Mouse (Mus musculus): ENCODE results near the gene Kif1b. TPM values are rescaled to one million over a fixed set of nuclear protein-coding genes. Genes with fewer than 3 reads are reported as not detected.
A peak's percentile ranks its signal among the peaks of the same experiment; 100 is the strongest.

The Kif1b gene
- 18.6 and 21.5 TPM in 2 replicates for total RNA-seq (2015)
- total RNA-seq (2017): 25.9 and 28.4 TPM in 2 replicates

DNA sequence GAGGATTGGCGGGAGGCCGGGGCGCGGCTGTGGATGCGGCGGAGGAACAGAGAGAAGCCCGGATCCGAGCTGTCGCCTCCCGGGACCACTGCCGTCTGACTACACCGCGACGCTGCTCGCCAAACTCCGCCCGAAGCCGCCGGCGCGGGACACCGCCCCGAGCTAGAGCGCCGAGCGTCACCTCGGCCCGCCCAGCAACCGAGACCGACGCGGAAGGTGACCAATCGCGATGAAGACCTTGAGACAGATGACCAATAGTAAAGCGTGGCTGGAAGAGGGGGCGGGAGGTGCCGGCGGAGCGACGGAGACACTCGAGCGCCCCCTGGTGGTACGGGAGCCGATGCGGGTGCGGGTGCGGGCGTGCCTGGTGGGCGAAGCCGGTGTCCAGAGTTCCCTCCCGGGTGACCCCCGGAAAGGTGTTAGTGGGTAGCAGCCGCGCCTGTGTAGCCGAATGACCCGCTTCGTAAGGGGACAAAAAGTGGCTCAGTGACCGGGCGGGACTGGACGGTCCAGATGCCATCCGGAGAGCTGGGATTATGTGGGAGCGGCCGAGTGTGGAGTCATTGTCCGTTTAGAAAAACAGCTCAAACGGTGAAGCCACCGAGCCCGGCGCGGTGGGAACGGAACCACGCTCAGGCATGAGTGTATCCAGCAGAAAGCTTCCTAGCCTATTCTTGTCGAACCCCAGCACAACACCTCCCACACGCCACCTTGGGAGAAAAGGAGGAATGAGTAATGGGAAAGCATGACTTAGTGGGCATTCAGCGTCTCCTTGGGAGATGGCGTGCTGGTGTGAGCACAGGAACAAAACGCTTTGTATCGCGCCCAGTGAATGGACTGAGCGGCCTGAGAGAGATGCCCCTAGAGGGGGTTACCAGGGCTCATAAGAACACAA lies at the start of gene Kif1b:
Gene Kif1b (minus strand): TSS at position 98 of the 895 bp plus-strand sequence.
- ATAC-seq (replicated peaks; ENCODE audit: poor library complexity): peak; percentile 98

DNA sequence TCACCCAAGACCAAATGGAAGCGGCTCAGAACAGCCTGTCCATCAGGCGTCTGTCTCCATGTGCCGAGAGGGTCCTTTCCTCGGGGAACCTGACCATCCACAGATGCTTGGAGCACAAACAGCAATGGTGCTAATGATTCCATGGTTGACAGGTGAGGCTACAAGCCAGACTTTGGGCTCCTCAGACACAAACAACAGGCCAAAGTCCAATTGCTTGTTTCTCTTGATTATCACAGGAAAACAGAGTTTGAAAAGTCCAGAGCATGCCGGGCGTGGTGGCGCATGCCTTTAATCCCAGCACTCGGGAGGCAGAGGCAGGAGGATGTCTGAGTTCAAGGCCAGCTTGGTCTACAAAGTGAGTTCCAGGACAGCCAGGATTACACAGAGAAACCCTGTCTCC lies 47.2 kb upstream of the Kif1b start:
- ATAC-seq (replicated peaks; ENCODE audit: poor library complexity): no peak

DNA sequence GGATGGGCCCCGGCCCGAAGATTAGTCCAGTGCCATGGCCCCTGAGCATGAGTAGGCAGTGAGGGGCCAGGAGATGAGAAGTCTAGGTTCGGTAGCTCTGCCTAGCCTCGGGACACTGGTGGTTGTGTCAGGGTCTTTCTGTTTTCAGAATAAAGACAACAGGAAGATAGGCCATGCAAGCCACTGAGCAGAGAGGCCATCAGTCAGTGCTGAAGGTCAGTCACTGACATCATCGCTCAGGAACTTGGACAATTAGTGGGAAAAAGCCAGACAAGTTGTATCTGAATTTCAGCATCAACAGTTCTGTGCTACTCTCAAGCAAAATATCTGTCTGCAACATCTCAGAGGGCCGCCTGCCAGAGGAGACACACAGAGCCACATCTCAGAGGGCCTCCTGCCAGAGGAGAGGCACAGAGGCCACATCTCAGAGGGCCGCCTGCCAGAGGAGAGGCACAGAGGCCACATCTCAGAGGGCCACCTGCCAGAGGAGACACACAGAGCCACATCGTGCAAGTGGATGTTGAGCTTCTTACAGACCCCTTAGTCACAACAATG lies 44.2 kb upstream of the Kif1b start:
- no peak for ATAC-seq (replicated peaks; ENCODE audit: poor library complexity)

DNA sequence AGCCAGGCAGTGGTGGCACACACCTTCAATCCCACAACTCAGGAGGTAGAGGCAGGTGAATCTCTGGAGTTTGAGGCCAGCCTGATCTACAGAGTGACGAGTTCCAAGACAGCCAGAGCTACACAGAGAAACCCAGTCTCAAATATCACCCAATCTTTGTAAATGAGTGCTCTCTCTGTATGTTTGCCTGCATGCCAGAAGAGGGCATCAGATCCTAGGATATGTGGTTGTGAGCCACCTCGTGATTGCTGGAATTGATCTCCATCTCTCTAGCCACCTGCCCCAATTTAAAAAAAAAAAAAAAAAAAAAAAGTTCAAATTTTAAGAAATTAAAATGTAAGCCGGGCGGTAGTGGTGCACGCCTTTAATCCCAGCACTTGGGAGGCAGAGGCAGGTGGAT lies 41.5 kb upstream of the Kif1b start:
- no peak for ATAC-seq (replicated peaks; ENCODE audit: poor library complexity)

DNA sequence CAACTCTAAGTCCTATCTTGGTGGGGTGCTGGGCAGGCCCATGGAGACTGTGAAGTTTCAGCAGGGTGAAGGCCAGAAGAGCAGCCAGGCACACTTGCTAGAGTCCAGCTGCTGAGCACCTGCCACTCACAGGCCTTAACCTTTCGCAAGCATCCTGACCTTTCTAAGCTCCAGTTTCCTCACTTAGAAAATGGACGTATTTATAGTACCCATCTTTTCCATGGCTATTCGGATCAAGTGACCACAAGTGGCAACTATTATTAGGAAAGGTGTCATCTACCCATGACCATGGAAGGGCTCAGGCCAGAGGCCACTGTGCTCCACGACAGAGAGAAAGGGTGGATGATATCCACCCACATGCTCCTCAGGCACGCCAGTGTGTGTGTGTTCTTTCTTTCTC lies 38.4 kb upstream of the Kif1b start:
- ATAC-seq (replicated peaks; ENCODE audit: poor library complexity): no peak

DNA sequence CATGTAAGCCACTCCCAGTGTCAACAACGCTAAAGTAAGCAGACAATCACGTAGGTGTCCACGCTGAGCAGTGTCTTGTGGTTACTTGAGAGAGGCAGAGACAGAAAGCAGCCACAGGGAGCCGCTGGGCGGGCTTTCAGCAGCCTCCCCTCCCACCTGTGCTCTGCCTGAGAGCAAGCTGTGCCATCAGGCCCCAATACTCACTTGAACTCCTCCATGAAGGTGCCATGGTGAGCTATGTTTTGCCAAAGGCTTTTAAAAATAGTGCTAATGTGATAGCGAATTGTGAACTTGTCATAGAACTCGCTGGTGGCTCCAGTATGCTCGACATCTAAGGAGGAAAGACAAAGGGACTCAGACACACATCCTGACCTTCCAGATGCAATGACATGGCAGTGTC lies 36.8 kb upstream of the Kif1b start:
- no peak for ATAC-seq (replicated peaks; ENCODE audit: poor library complexity)

DNA sequence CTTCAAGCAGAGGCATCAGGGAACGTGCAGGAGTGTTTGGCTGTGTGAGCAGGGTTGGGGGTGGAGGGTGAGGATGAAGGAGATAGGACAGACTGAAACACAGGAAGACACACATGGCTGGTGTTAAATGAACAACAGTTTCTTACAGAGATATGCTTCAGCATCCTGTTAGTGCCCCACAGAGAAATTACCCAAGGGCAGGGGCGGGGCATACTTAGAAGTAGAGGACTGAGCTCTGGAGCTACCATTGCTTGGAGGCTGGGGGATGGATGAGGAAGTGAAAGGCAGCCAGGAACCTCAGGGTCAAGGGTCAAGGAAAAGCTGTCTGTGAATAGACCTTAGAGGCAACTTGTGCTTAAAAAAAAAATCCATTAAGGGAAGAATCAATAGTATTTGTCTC lies 33.2 kb upstream of the Kif1b start:
- ATAC-seq (replicated peaks; ENCODE audit: poor library complexity): peak; percentile 79

DNA sequence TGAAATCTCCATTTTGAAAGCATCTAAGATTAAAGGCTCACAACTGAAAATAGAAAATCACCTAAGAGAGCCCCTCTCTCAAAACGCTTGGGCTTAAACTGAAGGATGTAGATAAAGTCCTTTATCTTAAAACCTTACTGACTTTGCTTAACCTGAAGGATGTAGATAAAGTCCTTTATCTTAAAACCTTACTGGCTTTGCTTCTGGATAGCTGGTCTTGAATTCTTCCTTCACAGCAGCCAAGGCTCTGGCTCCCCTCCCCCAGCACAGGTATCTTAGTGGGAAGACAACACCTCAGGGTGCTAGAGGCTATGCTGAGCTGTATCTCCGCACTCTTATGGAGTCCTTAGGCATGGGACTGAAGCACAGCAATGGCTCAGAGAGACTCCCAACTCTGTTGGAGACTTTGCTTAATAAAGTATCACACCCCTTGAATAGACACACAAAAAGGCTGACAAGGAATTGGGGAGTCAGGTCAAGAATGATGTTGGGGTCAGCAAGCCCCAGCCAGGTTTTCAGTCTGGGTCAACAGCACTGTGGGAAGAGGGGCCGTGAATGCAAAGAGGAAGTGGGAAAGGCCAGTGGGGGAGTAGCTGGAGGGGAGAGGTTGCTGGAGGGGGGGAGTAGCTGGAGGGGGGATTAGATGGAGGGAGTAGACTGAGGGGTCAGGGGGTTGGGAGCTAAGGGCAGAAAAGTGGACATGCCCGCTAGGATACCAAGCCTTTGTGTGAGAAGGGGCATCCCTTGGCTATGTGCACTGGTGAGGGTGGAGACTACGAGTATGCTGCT lies 32.1 kb upstream of the Kif1b start:
- peak; percentile 32 for ATAC-seq (replicated peaks; ENCODE audit: poor library complexity)

DNA sequence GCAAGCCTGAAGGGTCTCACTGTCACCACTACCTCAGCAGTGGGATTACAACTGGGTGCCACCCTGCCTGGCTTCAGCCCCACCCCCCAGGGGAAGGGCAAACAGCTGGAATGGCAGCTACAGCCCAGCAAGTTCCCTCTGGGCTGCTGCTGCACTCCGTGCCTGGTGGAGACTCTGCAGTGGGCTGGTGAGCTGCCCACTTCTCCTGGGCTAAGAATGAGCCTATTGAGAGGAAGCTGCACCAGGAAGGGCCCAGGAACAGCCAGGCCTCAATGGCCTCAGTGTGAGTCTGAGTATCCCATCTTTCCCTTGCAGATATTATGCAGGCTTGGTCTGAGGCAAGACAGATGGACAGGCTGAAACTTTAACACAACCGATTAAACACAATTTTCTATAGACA lies 30.6 kb upstream of the Kif1b start:
- no peak for ATAC-seq (replicated peaks; ENCODE audit: poor library complexity)

DNA sequence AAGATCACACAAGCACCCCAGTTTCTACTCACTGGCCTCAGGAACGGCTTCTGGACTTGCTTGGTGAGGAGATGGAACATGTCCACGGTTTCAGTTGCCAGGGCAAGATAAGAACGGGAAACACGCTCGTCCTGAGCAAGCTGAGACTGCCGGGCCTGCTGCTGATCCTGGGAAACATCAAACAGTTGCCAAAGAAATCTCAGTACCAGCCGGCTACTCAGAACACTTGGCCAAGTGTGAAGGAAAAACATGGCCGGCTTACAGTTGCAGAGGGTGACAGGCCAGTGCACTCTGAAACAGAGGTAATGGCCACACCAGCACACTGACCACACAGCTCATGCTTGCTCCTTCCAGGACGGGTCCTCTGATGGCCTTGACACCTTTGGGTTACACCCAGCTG lies 29.9 kb upstream of the Kif1b start:
- ATAC-seq (replicated peaks; ENCODE audit: poor library complexity): no peak

DNA sequence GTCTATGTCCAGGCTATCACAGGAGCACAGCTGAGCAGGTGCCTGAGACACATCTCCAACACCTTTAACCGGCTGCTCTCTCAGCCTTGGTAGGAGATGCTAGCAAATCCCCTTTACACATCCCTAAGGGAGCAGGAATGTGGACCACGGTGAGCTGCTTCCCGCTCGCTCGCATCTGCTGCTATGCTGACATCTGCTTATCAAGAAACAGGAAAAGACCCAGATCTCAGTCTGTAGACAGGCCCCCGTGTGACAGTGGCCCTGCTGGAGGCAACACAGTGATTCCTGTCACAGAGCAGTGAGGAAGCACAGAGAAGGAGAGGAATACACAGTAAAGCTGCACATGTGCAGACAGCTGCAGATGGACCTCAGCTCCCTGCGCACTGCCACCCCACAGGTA lies 28.8 kb upstream of the Kif1b start:
- no peak for ATAC-seq (replicated peaks; ENCODE audit: poor library complexity)

DNA sequence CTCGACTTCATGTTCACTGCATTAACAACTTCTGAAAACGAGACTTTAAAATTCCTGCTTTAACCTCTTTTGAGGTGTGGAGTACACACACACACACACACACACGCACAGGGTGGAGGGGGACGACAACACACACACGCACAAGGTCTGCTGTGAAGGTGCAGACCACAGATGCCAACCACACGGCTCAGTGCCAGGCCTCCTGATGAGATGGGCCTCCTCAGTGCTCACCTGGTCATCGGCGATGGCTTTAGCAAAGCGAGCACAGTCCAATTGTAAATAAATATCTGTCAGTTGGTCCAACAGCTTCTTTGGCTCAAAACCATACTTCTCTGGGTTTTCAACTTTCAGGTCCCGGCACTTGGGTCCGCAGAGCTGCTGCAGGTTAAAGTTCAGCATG lies 27.4 kb upstream of the Kif1b start:
- no peak for ATAC-seq (replicated peaks; ENCODE audit: poor library complexity)

DNA sequence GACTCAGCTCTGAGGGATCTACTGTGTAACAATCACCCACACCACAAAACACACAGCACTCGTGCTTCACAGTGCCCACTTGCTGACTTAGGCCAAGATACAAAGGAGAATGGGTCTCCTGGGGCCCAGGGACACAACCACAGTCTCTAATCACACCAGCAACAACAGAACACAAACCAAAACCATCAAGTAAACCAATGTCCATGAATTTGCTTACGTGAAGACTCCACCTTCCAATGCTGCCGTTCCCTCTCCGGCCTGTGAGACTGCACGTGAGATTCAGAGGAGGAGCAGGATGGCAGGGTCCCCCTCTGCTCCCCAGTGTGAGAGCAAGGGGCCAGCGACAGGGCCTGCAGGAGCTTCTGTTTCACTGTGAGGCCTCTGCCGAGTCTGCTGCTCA lies 25.2 kb upstream of the Kif1b start:
- ATAC-seq (replicated peaks; ENCODE audit: poor library complexity): no peak

DNA sequence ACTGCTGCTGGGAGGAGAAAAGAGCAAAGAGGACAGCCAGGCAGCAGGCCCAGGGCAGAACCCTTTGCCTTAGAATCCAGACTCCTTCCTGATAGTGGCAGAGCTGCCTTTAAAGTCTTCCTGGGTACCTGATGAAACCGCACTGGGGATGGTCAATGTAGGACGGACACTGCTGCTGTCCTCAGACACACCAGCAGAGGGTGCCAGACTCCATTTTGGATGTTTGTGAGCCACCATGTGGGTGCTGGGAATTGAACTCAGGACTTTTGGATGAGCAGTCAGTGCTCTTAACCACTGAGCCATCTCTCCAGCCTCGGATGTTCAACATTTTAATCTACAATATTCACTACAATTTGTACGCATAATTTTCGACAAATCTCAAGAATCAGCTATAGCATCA lies 23.0 kb upstream of the Kif1b start:
- ATAC-seq (replicated peaks; ENCODE audit: poor library complexity): no peak

DNA sequence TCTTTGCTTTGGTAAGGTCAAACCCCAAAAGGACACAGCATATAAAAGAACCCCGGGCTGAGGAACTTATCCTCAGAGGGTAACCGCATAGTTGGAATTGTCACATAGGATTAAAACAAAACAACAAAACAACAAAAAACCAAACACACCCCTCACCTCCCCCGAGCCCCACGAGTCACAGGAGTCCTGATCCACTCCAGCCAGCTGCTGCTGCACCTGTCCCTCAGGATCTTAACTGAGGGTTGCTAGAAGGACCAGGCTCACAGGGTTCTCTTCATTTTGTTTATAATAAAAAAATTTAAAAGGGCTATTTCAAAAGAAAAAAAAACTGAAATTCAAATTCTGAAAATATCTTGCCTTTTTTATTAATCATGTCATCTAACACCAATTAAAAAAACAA lies 21.2 kb upstream of the Kif1b start:
- ATAC-seq (replicated peaks; ENCODE audit: poor library complexity): no peak

DNA sequence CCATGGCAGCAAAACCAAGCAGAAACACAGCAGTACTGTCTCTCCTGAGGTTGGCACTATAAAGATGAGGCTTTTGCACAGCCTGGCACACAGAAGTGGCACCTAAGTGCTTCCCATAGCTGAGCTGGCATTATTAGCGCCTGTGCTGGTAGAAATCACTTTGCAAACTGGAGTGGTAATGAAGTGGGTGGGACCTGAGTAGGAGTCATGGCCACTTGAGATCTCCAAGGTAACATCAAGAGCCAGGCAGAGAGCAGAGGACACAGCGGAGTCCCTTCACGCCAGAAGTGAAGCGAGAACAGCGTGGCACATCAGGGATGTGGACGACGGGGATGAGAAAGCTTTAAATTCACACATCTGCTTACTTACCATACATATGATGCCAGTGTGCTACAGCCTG lies 19.8 kb upstream of the Kif1b start:
- ATAC-seq (replicated peaks; ENCODE audit: poor library complexity): no peak

DNA sequence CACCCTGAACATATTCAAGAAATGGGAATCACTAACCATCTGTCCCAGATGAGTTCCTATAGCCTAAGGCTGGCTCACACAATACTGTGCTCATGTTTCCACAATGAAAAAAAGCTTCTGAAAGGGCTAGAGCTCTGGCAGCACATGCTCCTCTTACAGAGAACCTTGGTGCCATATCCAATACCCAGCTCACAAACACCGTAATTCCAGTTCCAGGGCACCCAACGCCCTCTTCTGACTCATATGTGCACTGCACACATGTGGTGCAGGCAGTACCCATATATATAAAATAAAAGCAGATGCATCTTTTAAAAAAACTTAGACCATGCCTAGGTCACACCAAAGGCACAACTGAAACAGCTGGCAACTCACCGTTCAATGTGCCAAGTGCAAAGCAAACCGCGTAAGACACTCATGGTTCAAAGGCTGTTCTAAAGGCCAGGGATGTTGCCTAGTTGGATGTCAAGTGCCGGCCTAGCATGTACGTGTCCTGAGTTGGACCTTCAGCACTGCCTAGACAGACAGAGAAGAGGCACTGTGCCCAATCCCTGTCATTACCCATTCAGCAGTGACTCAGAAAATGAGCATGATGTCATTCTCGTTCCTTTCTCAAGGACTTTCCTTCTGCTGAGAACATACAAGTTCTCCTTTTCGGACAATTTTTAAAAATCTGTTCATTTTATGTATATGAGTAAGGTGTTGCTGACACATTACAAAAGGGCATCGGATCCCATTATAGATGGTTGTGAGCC lies 18.1 kb upstream of the Kif1b start:
- ATAC-seq (replicated peaks; ENCODE audit: poor library complexity): 0 out of 2 replicates have a peak, but pooled peaks have one; percentile 31

DNA sequence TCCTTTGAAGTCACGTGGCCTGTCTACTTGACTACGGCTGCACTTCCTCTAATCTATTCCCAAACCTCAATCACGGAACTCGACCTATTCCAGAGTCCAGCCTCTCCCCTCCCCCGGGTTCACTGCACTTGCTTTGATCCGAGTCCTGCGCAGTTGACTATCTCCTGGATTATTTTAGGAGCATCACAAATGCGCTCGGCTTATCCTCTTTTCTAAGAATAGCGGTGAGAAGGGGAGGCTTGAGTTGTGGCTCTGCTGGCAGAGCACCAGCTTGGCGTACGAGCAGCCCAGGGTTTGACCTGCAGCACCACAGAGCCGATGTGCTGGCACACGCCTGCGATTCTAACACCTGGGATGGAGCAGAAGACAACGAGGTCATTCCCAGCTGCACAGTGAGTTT lies 16.2 kb upstream of the Kif1b start:
- no peak for ATAC-seq (replicated peaks; ENCODE audit: poor library complexity)

DNA sequence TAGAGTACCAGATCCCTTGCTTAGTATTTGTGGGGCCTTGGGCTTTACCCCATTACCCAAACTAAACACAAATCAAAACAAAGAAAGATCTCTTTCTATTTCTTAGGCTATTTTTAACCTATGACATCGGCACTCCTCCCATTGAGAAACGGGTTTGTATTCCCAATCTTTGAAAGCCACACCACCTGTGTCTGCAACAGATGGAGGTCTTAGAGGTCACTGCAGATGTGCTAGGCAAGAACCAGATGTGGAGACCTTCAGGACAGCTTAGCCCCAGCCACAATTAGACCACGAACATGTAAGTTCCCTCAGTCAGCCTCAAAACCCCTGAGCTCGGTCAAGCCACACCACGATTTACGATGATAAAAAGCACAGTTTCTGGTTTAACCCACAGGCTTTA lies 15.2 kb upstream of the Kif1b start:
- ATAC-seq (replicated peaks; ENCODE audit: poor library complexity): peak; percentile 20; the same call in 1 of the 2 replicates

DNA sequence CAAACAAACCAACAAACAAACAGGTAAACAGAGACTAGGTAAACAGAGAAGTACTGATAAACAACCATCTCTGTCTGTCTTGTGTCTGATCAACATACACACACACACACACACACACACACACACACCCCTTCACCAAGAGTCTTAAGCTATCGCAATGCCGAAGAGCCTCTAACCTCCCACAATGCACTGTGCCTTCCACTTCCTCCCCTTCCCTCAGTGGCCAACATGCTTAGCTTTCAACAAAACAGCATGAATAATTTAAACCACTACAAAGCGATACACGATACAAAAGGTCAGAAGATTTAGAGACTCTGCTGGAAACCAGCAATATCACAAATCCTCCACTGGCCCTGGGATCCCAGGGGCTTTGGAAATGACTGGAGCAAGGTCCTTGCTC lies 14.8 kb upstream of the Kif1b start:
- peak; percentile 60; the same call in 1 of the 2 replicates for ATAC-seq (replicated peaks; ENCODE audit: poor library complexity)

DNA sequence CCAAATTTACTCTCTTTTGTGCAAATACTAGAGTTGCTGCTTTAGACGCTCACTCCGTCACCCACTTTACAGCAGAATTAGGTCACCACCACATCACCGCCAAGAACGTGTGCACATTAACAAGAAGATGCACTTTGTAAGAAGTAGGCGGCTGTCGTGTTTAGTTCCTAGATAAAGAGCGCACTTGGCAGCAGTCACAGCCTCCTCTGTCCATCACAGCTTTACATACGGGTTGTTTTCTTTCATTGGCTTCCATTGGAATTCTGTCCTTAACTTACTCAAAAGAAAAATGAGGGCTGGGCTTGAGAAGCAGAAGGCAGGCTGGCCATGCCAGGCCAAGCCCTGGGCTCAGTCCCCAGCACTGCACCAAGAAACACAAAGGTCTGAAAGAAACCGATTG lies 11.6 kb upstream of the Kif1b start:
- no peak for ATAC-seq (replicated peaks; ENCODE audit: poor library complexity)

Measured in megakaryocyte progenitor cell, adult 5-6 weeks (primary cell).